Mouse (Mus musculus) layer of hippocampus, adult 2 months (tissue): ENCODE results near the gene Cstad. TPM values are rescaled to one million over a fixed set of nuclear protein-coding genes. Genes with fewer than 3 reads are reported as not detected.
A peak's percentile ranks its signal among the peaks of the same experiment; 100 is the strongest.

Experiments
- DNase-seq, 2 experiments: peaks; one replicate each; pipeline ENCODE4 v3.0.0; 2022; ENCODE audit warnings: low spot score in 2 of 2
- H3K27ac ChIP-seq: fragments of 200-600 bp; 2 replicates; pipeline ENCODE4 v1.8.1; 2022
- H3K4me3 ChIP-seq: fragments of 200-600 bp; 2 replicates; pipeline ENCODE4 v1.8.1; 2022; ENCODE audit warnings: mild to moderate bottlenecking
- CTCF ChIP-seq: fragments of 200-600 bp; conservative IDR thresholded peaks from 2 replicates; pipeline ENCODE4 v1.8.1; 2022; ENCODE audit warnings: antibody characterized with exemption, mild to moderate bottlenecking, moderate library complexity
- total RNA-seq, 2 experiments: library from RNA; stranded (reverse); gene quantifications; 2 replicates each; pipeline ENCODE4 v1.2.3; 2021

The Cstad gene
- total RNA-seq, 2 experiments from 2014 or later = 7.8 to 11.3 TPM

DNA sequence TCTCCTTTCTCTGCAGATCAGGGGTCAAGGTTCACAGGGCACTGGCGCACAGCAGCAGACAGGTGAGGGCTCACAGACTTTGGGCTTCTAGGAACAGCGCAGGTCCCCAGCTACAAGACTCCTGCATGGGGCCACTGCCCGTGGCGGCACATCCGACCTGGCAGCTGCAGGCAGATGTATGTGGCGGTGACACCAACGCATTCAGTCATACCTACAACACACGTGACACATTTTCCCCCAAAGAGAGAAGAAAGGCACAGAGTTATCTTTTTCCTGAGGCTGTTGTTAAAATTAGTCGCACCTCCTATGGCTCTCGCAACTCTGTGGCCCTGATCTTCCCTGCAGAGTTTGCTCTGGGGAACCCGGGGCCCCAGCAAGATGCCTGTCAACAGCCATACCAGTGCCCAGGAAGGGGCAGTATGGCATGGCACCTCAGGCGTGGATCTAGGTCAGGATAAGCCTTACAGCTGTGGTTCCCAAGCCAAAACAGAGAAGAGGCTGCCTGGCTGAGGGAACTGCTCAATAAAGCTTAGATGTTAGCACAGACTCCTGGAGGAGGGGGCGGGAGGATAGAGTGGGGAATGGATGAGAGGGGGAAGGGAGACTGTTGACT, 53.1 kb downstream of the Cstad start:
- Histone ChIP-seq H3K4me3 (no peak overlapping the region), H3K27ac (peak overlapping the region; percentile 99)
- no peak for TF ChIP-seq CTCF
- no peak for DNase-seq

GRCm38 (mm10) chr2:30650249-30650648, 55.4 kb downstream of the Cstad start:
- peak overlapping the region; percentile 100 for H3K27ac ChIP-seq
- TF ChIP-seq CTCF = no peak
- no peak for DNase-seq
- H3K4me3 ChIP-seq = no peak overlapping the region

GRCm38 (mm10) chr2:30651831-30652230, 57.0 kb downstream of the Cstad start:
- no peak for DNase-seq
- H3K4me3 ChIP-seq = no peak overlapping the region
- TF ChIP-seq CTCF = no peak
- H3K27ac ChIP-seq = peak overlapping the region; percentile 100

GRCm38 (mm10) chr2:30652581-30653037, 57.8 kb downstream of the Cstad start:
- no peak overlapping the region for H3K4me3 ChIP-seq
- TF ChIP-seq CTCF = no peak
- DNase-seq = no peak
- peak overlapping the region; percentile 100 for H3K27ac ChIP-seq

- no peak for TF ChIP-seq CTCF
- no peak for DNase-seq
- peak overlapping the region; percentile 100 for H3K27ac ChIP-seq
- no peak overlapping the region for H3K4me3 ChIP-seq
Measured at GRCm38 (mm10) chr2:30653046-30653445, 58.2 kb downstream of the Cstad start.

GRCm38 (mm10) chr2:30654158-30654557, 59.3 kb downstream of the Cstad start:
- DNase-seq = peak in 1 of 2 experiments; percentile 32
- TF ChIP-seq CTCF = no peak
- Histone ChIP-seq H3K4me3 (no peak overlapping the region), H3K27ac (peak overlapping the region; percentile 100)

- Histone ChIP-seq H3K4me3 (no peak overlapping the region), H3K27ac (peak overlapping the region; percentile 100)
- no peak for DNase-seq
- no peak for TF ChIP-seq CTCF
Measured at GRCm38 (mm10) chr2:30654582-30654981, 59.7 kb downstream of the Cstad start.

- Histone ChIP-seq H3K4me3 (no peak overlapping the region), H3K27ac (peak overlapping the region; percentile 100)
- TF ChIP-seq CTCF = no peak
- no peak for DNase-seq
Measured at GRCm38 (mm10) chr2:30655746-30656145, 60.9 kb downstream of the Cstad start.

DNA sequence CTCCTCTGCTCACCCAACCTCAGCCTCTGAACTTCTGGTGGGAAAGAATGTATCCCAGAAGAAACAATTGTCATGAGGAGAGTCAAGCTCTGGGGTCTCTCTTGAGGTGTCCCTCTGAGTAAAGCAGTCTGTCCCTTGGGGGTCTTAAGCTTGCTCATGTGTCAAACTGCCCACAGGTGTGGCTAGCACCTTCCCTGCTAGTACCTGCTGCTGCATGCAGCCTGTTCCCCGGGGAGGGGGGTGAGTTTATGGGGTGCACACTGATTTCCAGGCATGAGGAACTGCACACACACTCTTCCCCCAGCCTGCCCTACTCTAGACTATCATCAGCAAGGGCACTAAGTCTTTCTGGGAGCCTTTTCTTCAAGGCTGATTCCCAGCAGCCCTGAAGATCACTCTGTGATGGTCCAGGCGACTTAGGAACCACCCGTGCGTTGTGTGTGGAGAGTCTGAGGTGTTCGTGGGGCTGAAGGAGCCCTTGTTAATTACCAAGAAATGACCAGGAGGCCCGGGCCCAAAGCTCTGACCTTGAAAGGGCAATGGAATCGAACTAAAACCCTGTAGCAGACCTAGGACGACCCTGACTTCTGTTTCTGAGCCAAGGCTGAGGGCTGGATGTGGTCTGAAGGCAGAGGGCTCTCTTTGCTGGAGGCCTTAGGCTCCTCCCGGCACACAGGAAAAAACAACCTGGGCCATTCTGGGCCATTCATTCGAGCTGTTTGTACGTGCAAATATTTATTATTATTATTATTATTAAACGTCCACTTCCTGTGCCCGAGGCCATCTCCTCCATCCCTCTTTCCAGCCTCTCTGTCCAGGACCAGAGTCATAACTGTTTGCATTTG, 62.1 kb downstream of the Cstad start:
- DNase-seq = no peak
- no peak overlapping the region for H3K4me3 ChIP-seq
- TF ChIP-seq CTCF = no peak
- H3K27ac ChIP-seq = peak overlapping the region; percentile 100

GRCm38 (mm10) chr2:30657674-30658479, 63.0 kb downstream of the Cstad start:
- DNase-seq = peak in 1 of 2 experiments; percentile 44
- Histone ChIP-seq H3K4me3 (peak overlapping the region; percentile 46), H3K27ac (peak overlapping the region; percentile 100)
- TF ChIP-seq CTCF = no peak

DNA sequence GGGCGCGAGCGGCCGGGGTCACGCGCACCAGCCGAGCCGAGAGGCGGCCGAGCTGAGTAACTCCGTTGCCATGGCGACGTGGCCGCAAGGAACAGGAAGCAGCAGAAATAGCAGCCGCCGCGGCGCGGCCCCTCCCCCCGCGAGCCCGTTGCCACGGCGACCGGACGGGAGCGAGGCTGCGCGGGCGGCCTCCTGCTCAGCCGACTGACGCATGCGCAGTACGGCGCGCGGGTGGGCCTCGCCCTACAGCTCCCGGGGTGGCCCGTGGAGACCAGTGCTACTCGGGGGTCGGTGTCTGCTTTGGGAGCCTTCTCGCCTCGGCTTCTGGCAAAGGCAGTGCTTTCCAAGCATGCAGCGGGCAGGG, 63.6 kb downstream of the Cstad start:
- H3K4me3 ChIP-seq = peak overlapping the region; percentile 46

More for the DNA sequence above, 63.6 kb downstream of the Cstad start:
- DNase-seq = peak; percentile 99 to 100
- TF ChIP-seq CTCF = no peak
- peak overlapping the region; percentile 100 for H3K27ac ChIP-seq

Other genes with a start within 250 kb of the Cstad start
- gene Sh3glb2, start 235.7 kb upstream of the Cstad start, total RNA-seq = 100 to 1,000 TPM; 287 to 288 TPM
- 100 to 1,000 TPM; 112 to 120 TPM for gene Miga2, start 230.8 kb upstream of the Cstad start, total RNA-seq
- 10 to 100 TPM; 22.8 to 24.0 TPM for gene Dolpp1, start 202.8 kb upstream of the Cstad start, total RNA-seq
- gene Crat, start 179.2 kb upstream of the Cstad start, total RNA-seq = 10 to 100 TPM; 50.9 to 51.6 TPM
- gene Ptpa, start 179.0 kb upstream of the Cstad start, total RNA-seq = 100 to 1,000 TPM; 152 to 168 TPM
- gene Ier5l, start 120.8 kb upstream of the Cstad start, total RNA-seq = 10 to 100 TPM; 12.2 to 13.1 TPM
- 1 to 10 TPM; 4.9 to 5.4 TPM for gene 1700001O22Rik, start 208.6 kb downstream of the Cstad start, total RNA-seq
- 10 to 100 TPM; 33.1 to 33.5 TPM for gene Ntmt1, start 212.8 kb downstream of the Cstad start, total RNA-seq
- 10 to 100 TPM; 36.7 to 40.8 TPM for gene Asb6, start 235.3 kb downstream of the Cstad start, total RNA-seq
- gene Prrx2, start 239.9 kb downstream of the Cstad start, total RNA-seq = 1 to 10 TPM; 1.4 to 2.5 TPM